Mouse (Mus musculus) midbrain, embryonic 10.5 days (tissue): ENCODE measurements at regions not wholly inside any gene's neighbourhood (a gene's known extent, or its start where the extent isn't known, plus 50 kb on each side); places are given as distances from the start of the nearest gene placed in this dataset.

ENCODE experiments used
- DNase-seq: peaks from one replicate; pipeline ENCODE4 v3.0.0-alpha.2; 2017; ENCODE audit warnings: low spot score
- H3K27ac ChIP-seq: fragments of 300-500 bp; sonication (generic); replicated peaks from 2 replicates; pipeline ENCODE4 v1.5.1; 2016; ENCODE audit warnings: mild to moderate bottlenecking
- H3K27me3 ChIP-seq: fragments of 300-500 bp; sonication (generic); 2 replicates; pipeline ENCODE4 v1.6.1; 2016; ENCODE audit warnings: low read depth, mild to moderate bottlenecking; ENCODE audit not compliant: poor library complexity, severe bottlenecking
- H3K36me3 ChIP-seq: fragments of 300-500 bp; sonication (generic); 2 replicates; pipeline ENCODE4 v1.6.1; 2016; ENCODE audit warnings: mild to moderate bottlenecking, moderate library complexity
- H3K4me1 ChIP-seq: fragments of 300-500 bp; sonication (generic); 2 replicates; pipeline ENCODE4 v1.6.1; 2016
- H3K4me3 ChIP-seq: fragments of 300-500 bp; sonication (generic); 2 replicates; pipeline ENCODE4 v1.5.1; 2016; ENCODE audit warnings: mild to moderate bottlenecking, moderate library complexity
- H3K9me3 ChIP-seq: fragments of 300-500 bp; sonication (generic); replicated peaks from 2 replicates; pipeline ENCODE4 v1.6.1; 2016; ENCODE audit warnings: mild to moderate bottlenecking
- WGBS: fragments of 180-500 bp; shearing (Covaris S2); methylation state at CpG from one replicate; pipeline ENCODE4 v1.1.7; 2016; 5-methylcytosine and 5-hydroxymethylcytosine counted together

DNA sequence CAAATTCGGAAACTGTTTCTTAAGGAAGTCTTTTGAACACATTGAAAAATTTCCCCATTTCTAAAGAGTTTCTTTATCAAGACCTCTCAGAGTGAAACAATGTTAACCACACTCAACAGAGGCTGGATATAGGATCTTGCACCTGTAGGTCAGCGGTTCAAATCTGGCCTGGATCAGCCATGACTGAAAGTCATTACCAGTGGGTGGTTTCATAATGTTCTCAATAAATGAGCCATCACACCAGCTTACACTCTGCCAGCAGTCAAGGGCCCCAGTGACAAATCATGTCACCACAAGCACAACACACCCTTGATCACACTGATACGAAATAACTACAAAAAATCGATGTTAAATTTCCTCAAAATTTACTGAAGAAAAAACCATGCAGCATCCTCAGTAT lies 949.1 kb downstream of the Robo2 start:
- 89% methylated on average over 4 of the region's 4 CpGs for WGBS

GRCm38 (mm10) chr16:73450634-73451245 lies 960.9 kb downstream of the Robo2 start:
- no peak overlapping the region for H3K4me3 ChIP-seq
- no peaks in the 10 kb centered on the region for H3K4me1 ChIP-seq
- no peaks in the 10 kb centered on the region for H3K36me3 ChIP-seq
- no peak for DNase-seq
- H3K27ac ChIP-seq, result no peak overlapping the region
- 94% methylated on average over 3 of the region's 3 CpGs for WGBS
- H3K9me3 ChIP-seq, result no peaks in the 10 kb centered on the region
- H3K27me3 ChIP-seq, result no peaks in the 10 kb centered on the region

More for the DNA sequence above, 949.1 kb downstream of the Robo2 start:
- no peak for DNase-seq
- Histone ChIP-seq H3K27me3 (no peaks in the 10 kb centered on the region), H3K9me3 (no peaks in the 10 kb centered on the region), H3K36me3 (no peaks in the 10 kb centered on the region), H3K4me1 (no peaks in the 10 kb centered on the region), H3K27ac (no peak overlapping the region), H3K4me3 (no peak overlapping the region)

GRCm38 (mm10) chr16:73449836-73450235 lies 961.8 kb downstream of the Robo2 start:
- DNase-seq, result no peak
- WGBS, result 94% methylated on average over 7 of the region's 7 CpGs
- Histone ChIP-seq H3K27me3 (no peaks in the 10 kb centered on the region), H3K9me3 (no peaks in the 10 kb centered on the region), H3K36me3 (no peaks in the 10 kb centered on the region), H3K4me1 (no peaks in the 10 kb centered on the region), H3K4me3 (no peak overlapping the region), H3K27ac (no peak overlapping the region)

- Histone ChIP-seq H3K27ac (no peak overlapping the region), H3K9me3 (no peaks in the 10 kb centered on the region), H3K36me3 (no peaks in the 10 kb centered on the region), H3K27me3 (no peaks in the 10 kb centered on the region), H3K4me1 (no peaks in the 10 kb centered on the region), H3K4me3 (no peak overlapping the region)
- WGBS, result 83% methylated on average over 3 of the region's 3 CpGs
- no peak for DNase-seq
Measured at GRCm38 (mm10) chr16:73435726-73436125, 975.9 kb downstream of the Robo2 start.

GRCm38 (mm10) chr16:73424851-73425250 lies 986.8 kb downstream of the Robo2 start:
- Histone ChIP-seq H3K27ac (no peak overlapping the region), H3K4me1 (no peaks in the 10 kb centered on the region), H3K27me3 (no peaks in the 10 kb centered on the region), H3K4me3 (no peak overlapping the region), H3K36me3 (no peaks in the 10 kb centered on the region), H3K9me3 (0 out of 2 replicates have a peak, but pooled peaks cover 3% of the 10 kb centered on the region)
- DNase-seq, result no peak
- whole genome bisulfite sequencing, result 89% methylated on average over 5 of the region's 5 CpGs

DNA sequence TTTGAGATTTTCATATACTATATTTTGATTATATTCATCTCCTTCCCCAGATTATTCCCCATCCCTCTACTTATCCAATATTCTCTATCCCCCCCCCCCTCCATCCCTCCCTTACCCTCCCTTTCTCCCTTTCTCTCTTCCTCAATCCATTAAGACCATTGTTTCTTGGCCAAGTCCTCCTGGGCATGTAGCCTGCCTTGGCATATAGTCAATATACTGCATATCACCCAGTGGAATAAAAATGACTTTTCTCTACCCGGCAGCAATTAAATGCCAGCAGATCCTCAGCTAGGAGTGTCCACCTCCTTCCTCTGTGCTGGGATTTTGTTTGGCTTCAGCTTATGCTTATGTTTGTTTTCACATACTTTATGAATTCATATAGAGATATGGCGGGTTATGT lies 987.3 kb downstream of the Robo2 start:
- no peak for DNase-seq
- Histone ChIP-seq H3K27me3 (no peaks in the 10 kb centered on the region), H3K4me3 (no peak overlapping the region), H3K27ac (no peak overlapping the region), H3K36me3 (no peaks in the 10 kb centered on the region), H3K9me3 (0 out of 2 replicates have a peak, but pooled peaks cover 3% of the 10 kb centered on the region), H3K4me1 (no peaks in the 10 kb centered on the region)
- WGBS, result 89% methylated on average over 2 of the region's 2 CpGs

GRCm38 (mm10) chr16:73404509-73404908 lies 1007.1 kb downstream of the Robo2 start:
- Histone ChIP-seq H3K9me3 (no peaks in the 10 kb centered on the region), H3K4me3 (no peak overlapping the region), H3K27me3 (no peaks in the 10 kb centered on the region), H3K36me3 (no peaks in the 10 kb centered on the region), H3K27ac (no peak overlapping the region), H3K4me1 (0 out of 2 replicates have a peak, but pooled peaks cover 5% of the 10 kb centered on the region)
- DNase-seq, result no peak
- WGBS, result 75% methylated on average over 3 of the region's 3 CpGs

DNA sequence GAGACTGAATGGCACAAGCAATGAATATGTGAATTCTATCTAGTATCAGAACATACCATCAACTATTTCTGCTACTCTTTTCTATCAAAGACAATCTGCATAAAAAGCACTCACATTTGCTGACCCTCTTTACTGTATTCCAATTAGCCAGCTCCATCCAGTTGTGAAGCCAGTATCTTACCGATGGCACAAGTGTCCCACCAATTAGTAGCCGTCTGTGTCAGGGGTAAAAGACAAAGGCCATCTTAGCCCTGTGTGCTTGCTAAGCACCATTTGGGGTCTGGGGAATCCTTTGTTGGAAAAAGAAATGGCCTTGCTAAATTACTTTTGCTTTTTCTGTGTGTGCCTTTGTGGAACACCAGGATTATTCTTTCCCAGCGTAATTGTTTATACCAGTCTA lies 1007.5 kb downstream of the Robo2 start:
- no peaks in the 10 kb centered on the region for H3K36me3 ChIP-seq
- no peaks in the 10 kb centered on the region for H3K27me3 ChIP-seq
- H3K27ac ChIP-seq, result no peak overlapping the region
- WGBS, result 64% methylated on average over 3 of the region's 3 CpGs
- H3K4me3 ChIP-seq, result no peak overlapping the region
- 0 out of 2 replicates have a peak, but pooled peaks cover 5% of the 10 kb centered on the region for H3K4me1 ChIP-seq
- H3K9me3 ChIP-seq, result no peaks in the 10 kb centered on the region
- DNase-seq, result no peak

DNA sequence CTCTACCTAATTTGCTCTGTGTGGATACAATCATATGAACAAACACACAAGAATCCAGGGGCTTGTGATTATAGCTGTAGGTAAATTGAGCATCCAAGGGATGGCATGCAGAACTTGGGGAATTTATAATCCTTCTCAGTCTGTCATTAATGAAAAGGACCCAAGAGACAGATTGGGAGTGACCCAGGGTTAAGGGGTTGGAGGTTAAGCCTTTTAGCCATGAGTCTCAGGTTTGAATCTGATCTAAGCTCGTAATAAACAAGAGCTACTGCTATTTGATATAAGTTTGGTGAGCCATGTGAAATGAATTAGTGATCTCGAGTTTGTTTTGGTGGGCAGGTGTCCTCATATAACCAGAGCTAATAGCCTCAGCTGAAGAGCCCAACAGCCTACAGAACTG lies 1032.6 kb downstream of the Robo2 start:
- H3K27me3 ChIP-seq, result no peaks in the 10 kb centered on the region
- H3K4me3 ChIP-seq, result no peak overlapping the region
- no peaks in the 10 kb centered on the region for H3K36me3 ChIP-seq
- 48% methylated on average over 2 of the region's 2 CpGs for WGBS
- H3K9me3 ChIP-seq, result no peaks in the 10 kb centered on the region
- DNase-seq, result no peak
- H3K4me1 ChIP-seq, result no peaks in the 10 kb centered on the region
- H3K27ac ChIP-seq, result no peak overlapping the region

DNA sequence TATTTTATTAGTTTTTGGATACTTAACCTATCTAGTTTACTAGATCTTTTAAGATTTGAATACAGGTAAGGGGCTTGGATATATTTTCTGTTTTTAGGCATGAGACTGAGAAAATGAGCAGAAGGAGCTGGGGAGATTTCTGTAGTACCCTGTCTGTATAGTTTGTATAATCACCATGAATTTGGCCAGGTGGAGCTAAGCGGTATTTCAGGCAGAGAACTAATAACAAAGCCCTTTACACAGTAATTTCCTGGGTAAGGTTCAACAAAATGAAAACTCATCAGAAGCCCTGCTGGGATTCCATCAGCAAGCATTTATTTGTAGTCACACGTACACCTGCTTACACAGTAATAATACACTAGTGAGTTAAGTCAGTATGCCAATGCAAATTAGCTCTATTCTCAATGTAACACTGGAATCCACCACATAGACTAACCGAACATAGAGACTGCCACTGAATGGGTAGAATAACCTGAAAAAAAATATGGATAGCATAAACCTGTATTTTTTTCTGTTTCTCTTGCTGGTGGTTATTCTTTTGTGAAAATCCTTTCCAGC lies 1036.9 kb downstream of the Robo2 start:
- H3K36me3 ChIP-seq, result no peaks in the 10 kb centered on the region
- H3K4me3 ChIP-seq, result no peak overlapping the region
- DNase-seq, result no peak
- no peaks in the 10 kb centered on the region for H3K4me1 ChIP-seq
- no peak overlapping the region for H3K27ac ChIP-seq
- no peaks in the 10 kb centered on the region for H3K27me3 ChIP-seq
- 87% methylated on average over 3 of the region's 3 CpGs for WGBS
- no peaks in the 10 kb centered on the region for H3K9me3 ChIP-seq

- Histone ChIP-seq H3K4me3 (no peak overlapping the region), H3K36me3 (no peaks in the 10 kb centered on the region), H3K9me3 (no peaks in the 10 kb centered on the region), H3K4me1 (peaks cover 14% of the 10 kb centered on the region), H3K27me3 (no peaks in the 10 kb centered on the region), H3K27ac (peak overlapping the region; percentile 61)
- 42% methylated on average over 10 of the region's 10 CpGs for WGBS
- no peak for DNase-seq
Measured at GRCm38 (mm10) chr16:73368607-73369233, 1042.9 kb downstream of the Robo2 start.

DNA sequence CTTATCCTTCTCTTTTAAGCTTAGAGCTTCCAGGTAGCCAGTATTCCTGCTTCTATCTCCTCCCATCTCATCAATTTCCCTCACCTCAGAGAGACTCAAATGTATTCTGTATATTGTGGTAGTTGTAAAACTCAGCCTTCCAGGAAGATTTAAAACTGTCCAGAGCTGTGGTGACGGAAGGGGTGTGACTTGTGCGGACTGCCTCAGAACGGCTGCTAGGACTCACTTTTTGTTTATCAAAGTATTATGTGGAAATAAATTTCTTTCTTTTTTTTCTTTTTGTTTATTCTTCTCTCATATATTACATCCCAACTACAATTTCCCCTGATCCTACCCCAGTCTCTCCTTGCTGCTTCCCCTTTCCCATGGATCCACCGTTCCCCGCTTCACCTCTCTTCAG lies 1043.7 kb downstream of the Robo2 start:
- no peak for DNase-seq
- Histone ChIP-seq H3K9me3 (no peaks in the 10 kb centered on the region), H3K36me3 (no peaks in the 10 kb centered on the region), H3K27me3 (no peaks in the 10 kb centered on the region), H3K27ac (no peak overlapping the region; the same call in 1 of the 2 replicates), H3K4me1 (peaks cover 14% of the 10 kb centered on the region), H3K4me3 (no peak overlapping the region)
- 95% methylated on average over 5 of the region's 5 CpGs for WGBS

GRCm38 (mm10) chr16:73367226-73367840 lies 1044.3 kb downstream of the Robo2 start:
- Histone ChIP-seq H3K9me3 (no peaks in the 10 kb centered on the region), H3K4me1 (peaks cover 14% of the 10 kb centered on the region), H3K4me3 (no peak overlapping the region), H3K27me3 (no peaks in the 10 kb centered on the region), H3K36me3 (no peaks in the 10 kb centered on the region), H3K27ac (no peak overlapping the region)
- DNase-seq, result no peak
- WGBS, result 80% methylated on average over 17 of the region's 17 CpGs
